Mouse (Mus musculus) erythroblast, embryonic 14.5 days (primary cell): ENCODE results near the gene Clec1b.

Experiments used
- GATA1 ChIP-seq: IDR thresholded peaks from 2 replicates; pipeline ENCODE4 v1.6.1; 2012; ENCODE audit warnings: low read length, inconsistent platforms, mixed read lengths
- TAL1 ChIP-seq: IDR thresholded peaks from 3 replicates; pipeline ENCODE4 v1.6.1; 2012; ENCODE audit warnings: low read length, inconsistent platforms, mixed read lengths

- TF ChIP-seq GATA1 (no peak), TAL1 (no peak)
These were observed 40.9 kb downstream of the Clec1b start for GRCm38 (mm10) chr6:129438033-129438432.
